Mouse (Mus musculus): ENCODE measurements around the gene Cbr4. TPM values are rescaled to one million over a fixed set of nuclear protein-coding genes. Genes with fewer than 3 reads are reported as not detected.
A peak's percentile ranks its signal among the peaks of the same experiment; 100 is the strongest.

The Cbr4 gene
- 0.83 and 1.4 TPM in 2 replicates for polyA plus RNA-seq (2012; rRNA removed)

- TF ChIP-seq CTCF (IDR thresholded peaks at IDR 0.05; ENCODE audit: extremely low read depth, insufficient read length, insufficient replicate concordance, low read depth, low read length) (no peak), POLR2A (IDR thresholded peaks at IDR 0.05; ENCODE audit: low read depth, low read length) (peak; percentile 31)
- under 1% methylated on average over 29 of the region's 29 CpGs for WGBS
- H3K4me3 ChIP-seq (ENCODE audit: low read depth, low read length), result peak within 1 kb of the TSS; percentile 74
- H3K27me3 ChIP-seq (ENCODE audit: control insufficient read depth, insufficient read depth, low read length), result no peaks in the 10 kb centered on the region
- H3K4me1 ChIP-seq (ENCODE audit: control insufficient read depth, insufficient read depth, insufficient read length, low read length), result peaks cover 3% of the 10 kb centered on the region; the same call in 1 of the 2 replicates
- H3K36me3 ChIP-seq (ENCODE audit: control insufficient read depth, insufficient read depth, low read length), result peaks cover 8% of the 10 kb centered on the region
- H3K27ac ChIP-seq (ENCODE audit: insufficient read depth, low read depth, low read length), result peak within 1 kb of the TSS; percentile 92
These were observed at the start of gene Cbr4 for GRCm38 (mm10) chr8:61487597-61488156. Gene Cbr4 (plus strand): TSS chr8:61487734.

GRCm38 (mm10) chr8:61442988-61443387 lies 44.5 kb upstream of the Cbr4 start:
- WGBS, result 98% methylated on average over 3 of the region's 3 CpGs

GRCm38 (mm10) chr8:61444358-61444757 lies 43.2 kb upstream of the Cbr4 start:
- no peaks in the 10 kb centered on the region for H3K27me3 ChIP-seq (ENCODE audit: control insufficient read depth, insufficient read depth, low read length)
- H3K27ac ChIP-seq (ENCODE audit: insufficient read depth, low read depth, low read length), result no peak overlapping the region
- no peaks in the 10 kb centered on the region for H3K4me1 ChIP-seq (ENCODE audit: control insufficient read depth, insufficient read depth, insufficient read length, low read length)
- H3K36me3 ChIP-seq (ENCODE audit: control insufficient read depth, insufficient read depth, low read length), result no peaks in the 10 kb centered on the region
- H3K4me3 ChIP-seq (ENCODE audit: low read depth, low read length), result no peak overlapping the region
- WGBS, result 86% methylated on average over 3 of the region's 3 CpGs
- TF ChIP-seq CTCF (IDR thresholded peaks at IDR 0.05; ENCODE audit: extremely low read depth, insufficient read length, insufficient replicate concordance, low read depth, low read length), result no peak
- TF ChIP-seq POLR2A (IDR thresholded peaks at IDR 0.05; ENCODE audit: low read depth, low read length), result no peak

More at GRCm38 (mm10) chr8:61442988-61443387, 44.5 kb upstream of the Cbr4 start:
- Histone ChIP-seq H3K4me1 (ENCODE audit: control insufficient read depth, insufficient read depth, insufficient read length, low read length) (no peaks in the 10 kb centered on the region), H3K27ac (ENCODE audit: insufficient read depth, low read depth, low read length) (no peak overlapping the region), H3K4me3 (ENCODE audit: low read depth, low read length) (no peak overlapping the region), H3K36me3 (ENCODE audit: control insufficient read depth, insufficient read depth, low read length) (no peaks in the 10 kb centered on the region), H3K27me3 (ENCODE audit: control insufficient read depth, insufficient read depth, low read length) (no peaks in the 10 kb centered on the region)
- TF ChIP-seq CTCF (IDR thresholded peaks at IDR 0.05; ENCODE audit: extremely low read depth, insufficient read length, insufficient replicate concordance, low read depth, low read length) (no peak), POLR2A (IDR thresholded peaks at IDR 0.05; ENCODE audit: low read depth, low read length) (no peak)

GRCm38 (mm10) chr8:61446329-61446728 lies 41.2 kb upstream of the Cbr4 start:
- Histone ChIP-seq H3K27me3 (ENCODE audit: control insufficient read depth, insufficient read depth, low read length) (no peaks in the 10 kb centered on the region), H3K4me3 (ENCODE audit: low read depth, low read length) (no peak overlapping the region), H3K27ac (ENCODE audit: insufficient read depth, low read depth, low read length) (no peak overlapping the region), H3K4me1 (ENCODE audit: control insufficient read depth, insufficient read depth, insufficient read length, low read length) (peaks cover 12% of the 10 kb centered on the region; the same call in 1 of the 2 replicates), H3K36me3 (ENCODE audit: control insufficient read depth, insufficient read depth, low read length) (no peaks in the 10 kb centered on the region)
- TF ChIP-seq POLR2A (IDR thresholded peaks at IDR 0.05; ENCODE audit: low read depth, low read length) (no peak), CTCF (IDR thresholded peaks at IDR 0.05; ENCODE audit: extremely low read depth, insufficient read length, insufficient replicate concordance, low read depth, low read length) (no peak)
- 85% methylated on average over 15 of the region's 15 CpGs for WGBS

GRCm38 (mm10) chr8:61448100-61448499 lies 39.4 kb upstream of the Cbr4 start:
- Histone ChIP-seq H3K36me3 (ENCODE audit: control insufficient read depth, insufficient read depth, low read length) (no peaks in the 10 kb centered on the region), H3K4me3 (ENCODE audit: low read depth, low read length) (no peak overlapping the region), H3K27ac (ENCODE audit: insufficient read depth, low read depth, low read length) (no peak overlapping the region), H3K4me1 (ENCODE audit: control insufficient read depth, insufficient read depth, insufficient read length, low read length) (peaks cover 13% of the 10 kb centered on the region; the same call in 1 of the 2 replicates), H3K27me3 (ENCODE audit: control insufficient read depth, insufficient read depth, low read length) (no peaks in the 10 kb centered on the region)
- WGBS, result 72% methylated on average over 2 of the region's 2 CpGs
- TF ChIP-seq POLR2A (IDR thresholded peaks at IDR 0.05; ENCODE audit: low read depth, low read length) (no peak), CTCF (IDR thresholded peaks at IDR 0.05; ENCODE audit: extremely low read depth, insufficient read length, insufficient replicate concordance, low read depth, low read length) (no peak)

GRCm38 (mm10) chr8:61448881-61449280 lies 38.7 kb upstream of the Cbr4 start:
- Histone ChIP-seq H3K27ac (ENCODE audit: insufficient read depth, low read depth, low read length) (no peak overlapping the region), H3K36me3 (ENCODE audit: control insufficient read depth, insufficient read depth, low read length) (no peaks in the 10 kb centered on the region), H3K4me3 (ENCODE audit: low read depth, low read length) (no peak overlapping the region), H3K27me3 (ENCODE audit: control insufficient read depth, insufficient read depth, low read length) (no peaks in the 10 kb centered on the region), H3K4me1 (ENCODE audit: control insufficient read depth, insufficient read depth, insufficient read length, low read length) (peaks cover 13% of the 10 kb centered on the region; the same call in 1 of the 2 replicates)
- TF ChIP-seq CTCF (IDR thresholded peaks at IDR 0.05; ENCODE audit: extremely low read depth, insufficient read length, insufficient replicate concordance, low read depth, low read length), result no peak
- WGBS, result 72% methylated on average over 5 of the region's 5 CpGs

- H3K27me3 ChIP-seq (ENCODE audit: control insufficient read depth, insufficient read depth, low read length), result no peaks in the 10 kb centered on the region
- peaks cover 13% of the 10 kb centered on the region; the same call in 1 of the 2 replicates for H3K4me1 ChIP-seq (ENCODE audit: control insufficient read depth, insufficient read depth, insufficient read length, low read length)
- H3K36me3 ChIP-seq (ENCODE audit: control insufficient read depth, insufficient read depth, low read length), result no peaks in the 10 kb centered on the region
- peak overlapping the region; percentile 22; the same call in 1 of the 2 replicates for H3K4me3 ChIP-seq (ENCODE audit: low read depth, low read length)
- 36% methylated on average over 9 of the region's 9 CpGs for WGBS
- TF ChIP-seq POLR2A (IDR thresholded peaks at IDR 0.05; ENCODE audit: low read depth, low read length) (no peak), CTCF (IDR thresholded peaks at IDR 0.05; ENCODE audit: extremely low read depth, insufficient read length, insufficient replicate concordance, low read depth, low read length) (no peak)
- H3K27ac ChIP-seq (ENCODE audit: insufficient read depth, low read depth, low read length), result peak overlapping the region; percentile 82
These were observed 36.5 kb upstream of the Cbr4 start for GRCm38 (mm10) chr8:61450916-61451575.

All from small intestine, adult 2 months (tissue).